Mouse (Mus musculus): Measurements from ENCODE around the gene Txndc5.

Txndc5 gene

DNA sequence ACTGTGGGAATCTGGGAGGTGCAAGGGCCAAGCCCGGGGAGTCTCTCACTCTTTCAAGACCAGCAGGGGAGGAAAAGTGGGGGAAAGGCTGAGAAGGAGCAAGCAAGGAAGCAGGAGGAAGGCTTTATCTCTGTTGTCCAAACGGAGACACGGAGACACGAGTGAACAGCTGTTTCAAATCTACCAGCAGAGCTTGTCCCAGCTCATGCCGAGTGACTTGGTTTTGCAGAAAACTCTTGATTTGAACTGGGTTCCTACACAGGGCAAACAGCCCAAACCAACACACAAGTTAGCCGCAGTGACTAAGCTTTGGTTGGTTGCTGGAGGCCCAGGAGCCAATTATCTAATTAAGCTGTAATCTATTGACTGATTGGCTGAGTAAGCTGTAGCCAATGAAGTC, 5.4 kb upstream of the Txndc5 start:
- no peak for TF ChIP-seq GATA4 (IDR thresholded peaks at IDR 0.05; ENCODE audit: insufficient replicate concordance, low read length)

DNA sequence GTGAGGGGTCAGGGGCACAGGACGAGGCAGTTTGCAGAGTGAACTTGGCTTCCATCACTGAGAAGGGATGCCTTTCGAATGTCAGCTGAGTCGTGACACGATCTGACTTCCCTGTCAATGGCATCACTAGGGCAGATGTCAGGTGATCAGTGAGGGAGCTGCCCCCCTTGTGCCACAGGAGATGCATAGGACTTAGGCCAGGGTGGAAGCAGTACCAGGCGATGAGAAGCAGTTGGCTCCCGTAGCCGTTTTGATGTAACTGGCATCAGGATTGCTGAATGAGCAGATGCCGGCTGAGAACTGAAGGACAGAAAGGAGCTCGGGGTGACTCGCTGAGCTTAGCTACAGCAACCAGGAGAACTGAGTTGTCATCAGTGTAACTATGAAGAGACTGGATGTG, 4.8 kb upstream of the Txndc5 start:
- TF ChIP-seq GATA4 (IDR thresholded peaks at IDR 0.05; ENCODE audit: insufficient replicate concordance, low read length), result no peak

DNA sequence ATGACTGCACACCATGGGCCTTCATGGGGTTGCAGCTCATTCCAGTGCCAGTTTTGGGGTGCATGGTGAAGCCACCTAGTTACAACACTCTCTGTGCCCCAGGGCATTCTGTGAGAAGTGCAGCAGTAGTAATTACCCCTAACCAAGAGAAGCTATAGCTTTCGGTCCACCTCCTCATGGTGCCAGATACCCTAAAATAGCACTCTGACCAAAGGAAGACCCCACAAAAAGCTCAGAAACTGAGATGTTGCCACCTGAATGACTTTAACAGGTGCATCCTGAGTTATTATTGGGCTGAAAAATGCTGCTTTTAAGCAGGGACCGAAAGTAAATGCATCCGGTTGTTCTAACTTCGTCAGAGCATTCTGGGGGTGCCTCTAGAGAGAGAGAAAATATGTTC, 2.9 kb upstream of the Txndc5 start:
- TF ChIP-seq GATA4 (IDR thresholded peaks at IDR 0.05; ENCODE audit: insufficient replicate concordance, low read length), result no peak

DNA sequence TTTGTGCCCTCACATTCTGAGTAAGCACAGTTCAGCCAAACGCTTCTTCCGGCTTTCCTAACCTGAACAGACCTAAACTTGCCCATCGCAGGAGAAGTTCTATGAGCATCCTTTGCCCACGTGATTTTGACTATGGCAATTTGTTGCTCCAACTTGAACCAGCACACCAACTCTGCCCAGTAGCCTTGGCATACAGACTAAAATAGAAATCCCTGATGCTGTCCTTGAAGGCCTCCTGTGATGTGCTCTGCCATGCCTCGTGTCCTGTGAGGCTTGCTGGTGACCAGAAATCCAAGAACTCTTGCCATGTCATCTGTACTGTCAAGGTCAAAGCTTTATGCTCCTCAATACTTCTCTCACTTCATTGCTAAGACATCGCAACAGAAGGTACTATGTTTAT, 952 bp upstream of the Txndc5 start:
- no peak for TF ChIP-seq GATA4 (IDR thresholded peaks at IDR 0.05; ENCODE audit: insufficient replicate concordance, low read length)

DNA sequence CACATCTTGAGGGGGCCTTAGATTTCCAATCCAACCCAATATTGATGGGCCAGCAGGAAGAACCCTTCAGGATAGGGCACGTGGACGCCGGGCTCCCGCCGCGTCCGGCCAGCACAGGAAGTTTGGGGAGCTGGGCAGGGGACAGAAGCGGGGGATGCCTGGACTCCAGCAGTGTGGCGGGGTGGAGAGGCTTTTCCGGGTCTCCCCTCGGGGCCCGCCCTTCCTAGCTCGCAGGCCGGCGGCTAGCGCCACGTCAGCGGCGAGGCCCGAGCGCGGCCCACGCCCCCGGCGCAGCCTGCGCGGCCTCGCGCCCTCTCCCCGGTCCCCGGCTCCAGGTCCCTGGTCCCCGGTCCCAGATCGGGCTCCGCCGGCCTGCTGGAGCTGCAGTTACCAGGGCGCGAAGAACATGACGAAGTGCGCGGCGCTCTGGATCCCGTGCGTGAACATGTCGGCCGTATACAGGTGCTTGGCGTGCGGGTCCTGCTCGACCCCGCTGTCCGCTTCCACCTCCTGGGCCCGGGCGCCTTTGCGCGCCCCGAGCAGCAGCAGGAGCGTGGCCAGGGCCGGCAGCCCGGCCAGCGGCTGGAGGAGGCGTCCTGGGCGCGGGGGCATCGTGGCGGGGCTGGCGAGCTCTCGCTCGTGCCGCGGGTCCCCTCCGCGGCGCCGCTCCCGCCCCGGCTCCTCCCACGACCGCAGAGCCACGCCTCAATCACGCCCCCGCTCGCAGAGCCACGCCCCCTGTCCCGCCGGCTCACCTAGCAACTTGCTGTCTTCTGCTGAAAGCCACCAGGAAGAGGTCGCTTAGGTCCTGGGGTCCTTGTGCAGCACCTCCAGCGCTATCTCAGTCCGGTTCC, 600 bp downstream of the Txndc5 start:
- TF ChIP-seq GATA4 (IDR thresholded peaks at IDR 0.05; ENCODE audit: insufficient replicate concordance, low read length), result peak; percentile 45; the same call in 1 of the 2 replicates

DNA sequence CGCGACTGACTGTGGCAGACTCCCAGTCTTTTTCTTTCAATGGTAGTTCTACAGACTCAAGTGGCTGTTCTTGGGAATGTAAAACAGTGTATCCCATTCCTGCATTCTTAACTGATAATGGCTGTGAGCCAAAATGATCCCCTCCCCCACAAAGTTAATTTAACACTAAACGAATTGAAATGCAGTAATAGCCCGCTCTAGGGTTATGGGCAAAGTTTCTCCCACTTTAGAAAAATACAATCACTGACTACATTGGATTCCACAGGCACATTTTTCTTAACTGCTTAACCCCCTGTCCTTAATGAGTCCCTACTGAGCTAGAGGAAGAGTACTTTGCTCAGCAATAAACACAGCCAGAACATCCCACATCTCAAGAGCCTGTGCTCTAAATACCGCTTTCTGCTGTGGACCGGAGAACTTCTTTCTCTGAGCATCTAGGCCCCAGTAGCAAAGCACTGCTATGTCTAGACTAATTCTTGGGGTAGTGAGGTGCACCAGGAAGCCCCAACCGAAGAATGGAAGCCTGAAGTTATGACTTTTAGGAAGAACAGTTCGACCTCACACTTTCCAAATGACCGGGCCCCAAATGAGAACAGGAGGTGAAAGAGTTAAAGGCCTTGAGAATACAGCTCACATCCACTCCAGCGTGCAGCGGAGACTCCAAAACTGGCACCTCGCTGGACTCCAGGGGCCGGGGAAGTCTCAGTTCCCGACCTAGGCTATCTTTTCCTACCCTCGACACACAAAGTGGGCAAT, 1.4 kb downstream of the Txndc5 start:
- no peak for TF ChIP-seq GATA4 (IDR thresholded peaks at IDR 0.05; ENCODE audit: insufficient replicate concordance, low read length)

DNA sequence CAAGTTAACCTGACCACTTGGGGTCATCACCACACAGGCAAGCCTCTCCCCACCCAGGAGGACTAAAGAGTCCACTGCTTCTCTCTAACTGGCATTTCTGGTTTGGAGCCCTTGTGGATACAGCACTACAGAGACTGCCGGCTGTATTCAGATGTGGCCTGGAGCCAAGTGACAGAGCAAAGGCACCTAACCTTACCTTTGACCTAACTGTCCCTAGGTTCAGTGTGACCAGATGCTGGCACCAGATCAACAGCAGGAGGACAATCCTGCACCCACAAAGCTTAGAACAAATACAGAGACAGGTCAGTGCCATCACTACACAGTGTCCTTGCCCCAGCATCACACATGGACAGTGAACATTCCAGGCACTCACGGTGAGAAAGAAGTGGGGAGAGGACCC, 2.5 kb downstream of the Txndc5 start:
- TF ChIP-seq GATA4 (IDR thresholded peaks at IDR 0.05; ENCODE audit: insufficient replicate concordance, low read length), result no peak

DNA sequence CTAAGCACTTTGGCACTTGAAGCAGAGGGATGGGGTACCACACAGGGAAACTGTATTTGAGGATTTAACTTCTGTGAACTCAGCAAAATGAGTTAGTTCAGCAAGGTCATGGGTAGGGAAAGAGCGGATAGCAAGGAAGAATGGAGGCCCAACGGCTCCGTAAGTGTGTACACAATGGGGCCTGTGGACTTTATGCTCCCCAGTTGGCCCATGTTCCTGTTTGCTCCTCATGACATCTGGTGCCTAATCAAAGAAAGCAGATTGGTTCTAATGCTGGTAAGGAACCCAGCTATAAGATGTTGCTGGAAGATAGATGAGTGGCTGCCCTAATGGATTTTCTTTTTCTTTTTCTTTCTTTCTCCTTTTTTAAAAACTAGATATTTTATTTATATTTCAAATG, 3.4 kb downstream of the Txndc5 start:
- TF ChIP-seq GATA4 (IDR thresholded peaks at IDR 0.05; ENCODE audit: insufficient replicate concordance, low read length), result no peak

DNA sequence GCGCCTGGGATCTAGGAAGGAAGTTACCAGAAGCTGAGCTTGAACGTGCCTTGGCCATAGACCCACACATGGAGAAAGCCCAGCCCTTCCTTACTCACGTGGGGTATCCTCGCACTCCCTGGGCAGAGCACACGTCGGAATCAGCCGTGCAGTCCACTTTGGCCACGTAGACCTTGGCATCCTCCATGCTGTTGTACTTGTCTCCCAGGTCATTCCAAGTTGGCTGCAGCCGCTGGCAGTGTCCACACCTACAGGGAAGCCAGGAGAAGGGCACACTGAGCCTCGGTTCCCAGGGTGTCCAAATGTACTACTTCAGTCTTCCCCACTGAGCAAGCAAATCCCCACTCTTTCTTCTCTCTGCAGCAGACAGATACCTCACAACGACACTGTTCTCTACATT, 5.4 kb downstream of the Txndc5 start:
- TF ChIP-seq GATA4 (IDR thresholded peaks at IDR 0.05; ENCODE audit: insufficient replicate concordance, low read length), result no peak

DNA sequence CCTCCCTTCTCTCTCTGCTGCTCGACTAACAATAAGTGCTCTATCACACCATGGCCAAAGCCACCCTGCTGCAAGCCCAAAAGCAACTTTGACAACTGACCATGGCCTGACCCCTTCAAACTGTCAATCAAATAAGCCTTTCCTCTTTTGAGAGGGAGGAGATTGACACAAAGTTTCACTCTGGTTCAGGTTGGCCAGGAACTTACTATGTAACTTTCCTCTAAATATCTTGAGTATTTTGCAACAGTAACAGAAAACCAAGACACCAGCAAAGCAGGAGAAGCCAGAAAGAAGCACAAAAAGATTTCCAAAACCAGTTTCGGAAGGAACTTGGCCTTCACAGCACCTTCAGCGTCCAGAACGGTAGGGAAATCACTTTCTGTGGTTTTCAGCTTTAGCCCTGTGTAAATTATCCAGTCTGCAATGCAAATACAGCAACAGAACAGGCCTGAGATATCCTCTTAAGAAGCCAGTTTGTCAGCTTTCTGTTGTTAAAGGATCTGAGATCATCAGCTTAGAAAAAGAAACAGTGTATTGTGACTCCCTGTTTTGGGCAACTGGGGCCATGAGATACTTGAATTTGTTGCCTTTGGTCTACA, 6.5 kb downstream of the Txndc5 start:
- no peak for TF ChIP-seq GATA4 (IDR thresholded peaks at IDR 0.05; ENCODE audit: insufficient replicate concordance, low read length)

DNA sequence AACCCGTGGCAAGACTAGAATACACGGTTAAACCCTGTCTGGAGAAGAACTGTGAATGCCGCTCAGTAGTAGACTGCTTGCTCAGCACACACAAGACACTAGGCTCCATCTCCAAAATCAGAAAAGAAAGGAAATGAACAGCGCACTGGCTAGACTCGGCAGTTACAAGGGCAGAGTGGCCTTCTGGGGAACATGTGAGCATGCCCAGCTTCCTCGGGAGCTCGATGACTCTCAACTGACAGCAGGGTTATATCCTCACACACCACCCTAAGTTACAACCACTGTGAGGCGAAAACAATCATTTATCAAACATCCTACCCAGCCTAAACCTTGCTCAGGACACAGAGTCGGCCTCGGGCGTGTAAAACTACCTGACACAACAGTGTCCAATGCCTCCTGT, 8.3 kb downstream of the Txndc5 start:
- no peak for TF ChIP-seq GATA4 (IDR thresholded peaks at IDR 0.05; ENCODE audit: insufficient replicate concordance, low read length)

DNA sequence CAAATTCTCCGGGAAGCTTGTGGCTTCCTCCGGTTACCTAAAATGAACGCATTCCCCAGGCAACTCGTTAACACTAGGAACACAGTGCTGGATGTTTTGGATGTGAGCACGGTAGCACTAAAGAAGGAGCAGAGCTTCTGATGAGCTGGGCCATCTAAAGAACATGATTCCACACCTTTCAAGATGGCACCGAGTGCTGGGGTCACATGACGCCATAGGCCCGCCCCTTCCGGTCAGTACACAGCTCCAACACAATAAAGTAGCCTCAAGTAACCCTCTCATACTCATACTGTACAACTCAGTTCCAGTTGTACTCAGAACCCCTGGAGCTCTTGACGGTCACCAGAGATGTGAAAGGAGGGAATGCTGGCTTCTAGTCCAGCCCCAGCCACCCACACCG, 12.0 kb downstream of the Txndc5 start:
- TF ChIP-seq GATA4 (IDR thresholded peaks at IDR 0.05; ENCODE audit: insufficient replicate concordance, low read length), result no peak

DNA sequence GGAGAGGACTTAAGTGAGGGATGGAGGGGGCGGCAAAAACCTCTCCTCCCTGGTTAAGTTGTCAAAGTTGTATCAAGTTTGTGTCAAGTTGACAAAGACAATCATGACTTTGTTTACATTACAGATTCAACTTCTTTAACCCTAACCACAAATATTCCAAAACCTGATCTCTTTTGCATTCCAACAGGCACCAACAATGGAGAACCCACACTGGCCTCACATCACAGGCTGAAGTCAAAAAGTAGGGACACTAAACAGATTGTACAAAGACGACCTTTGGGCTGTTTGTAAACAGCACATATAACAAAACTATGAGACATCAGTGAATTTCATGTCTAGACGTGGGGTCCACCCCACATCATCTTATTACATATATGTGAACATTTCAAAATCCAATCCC, 12.8 kb downstream of the Txndc5 start:
- TF ChIP-seq GATA4 (IDR thresholded peaks at IDR 0.05; ENCODE audit: insufficient replicate concordance, low read length), result no peak

DNA sequence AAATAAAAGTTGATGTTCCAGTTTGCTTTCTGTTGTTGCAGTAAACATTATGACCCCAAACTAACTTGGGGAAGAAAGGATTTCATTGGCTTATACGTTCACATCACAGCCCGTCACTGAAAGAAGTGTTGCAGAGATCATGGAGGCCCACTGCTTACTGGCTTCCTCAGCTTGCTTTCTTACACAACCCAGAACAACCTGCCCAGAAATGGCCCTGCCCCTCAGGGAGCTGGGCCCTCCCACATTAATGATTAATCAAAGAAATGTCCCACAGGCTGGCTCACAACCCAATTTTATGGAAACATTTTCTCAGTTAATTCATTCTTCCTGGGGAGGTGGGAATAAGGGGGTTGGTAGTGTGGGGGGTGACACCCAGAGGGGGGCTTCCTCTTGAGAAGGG, 13.2 kb downstream of the Txndc5 start:
- TF ChIP-seq GATA4 (IDR thresholded peaks at IDR 0.05; ENCODE audit: insufficient replicate concordance, low read length), result no peak

DNA sequence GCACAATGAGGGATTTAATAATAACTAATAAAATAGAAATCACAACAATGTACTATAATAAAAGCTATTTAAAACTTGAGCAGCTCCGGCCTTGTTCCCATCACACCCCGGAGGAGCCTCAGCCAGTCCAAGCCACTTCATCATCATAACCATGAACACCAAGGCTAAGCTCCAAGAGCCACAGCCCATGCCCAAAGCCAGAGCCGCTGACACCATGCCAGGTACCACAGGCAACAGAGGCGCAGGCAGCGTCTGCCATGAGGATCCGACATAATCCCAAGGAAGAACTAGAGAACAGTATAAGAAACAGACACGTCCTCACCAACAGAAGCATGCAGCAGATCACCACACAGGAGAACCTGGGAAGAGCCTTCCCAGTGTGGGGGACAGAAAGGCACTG, 14.7 kb downstream of the Txndc5 start:
- no peak for TF ChIP-seq GATA4 (IDR thresholded peaks at IDR 0.05; ENCODE audit: insufficient replicate concordance, low read length)

DNA sequence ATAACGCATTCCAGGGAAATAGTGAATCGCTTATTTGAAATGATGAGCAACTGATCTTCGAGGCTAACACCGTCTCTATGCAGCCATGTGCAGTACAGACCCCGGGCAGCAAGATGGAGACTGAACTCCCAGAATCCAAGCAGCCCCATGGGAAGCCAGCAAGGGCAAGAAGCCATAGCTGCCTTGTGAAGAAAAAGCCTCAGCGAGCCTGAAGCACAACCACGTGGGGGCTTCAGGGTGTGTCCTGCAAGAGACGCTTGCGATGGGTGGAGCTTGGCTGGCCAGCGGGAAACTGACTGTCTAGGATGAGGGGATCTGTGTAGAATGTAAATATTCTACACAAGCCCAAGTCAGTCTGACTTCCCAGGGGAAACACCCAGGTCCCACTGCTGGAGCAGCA, 16.6 kb downstream of the Txndc5 start:
- TF ChIP-seq GATA4 (IDR thresholded peaks at IDR 0.05; ENCODE audit: insufficient replicate concordance, low read length), result no peak

Data from liver, adult (tissue).